Mouse (Mus musculus) NIH3T3 (cell line): ENCODE results near the gene Tbx10.

Experiments used
- DNase-seq: peaks from one replicate; pipeline ENCODE4 v3.0.0-alpha.2; 2012; ENCODE audit warnings: low read depth

The Tbx10 gene

GRCm38 (mm10) chr19:3975866-3976265, 16.7 kb upstream of the Tbx10 start:
- DNase-seq = no peak

- DNase-seq = peak; percentile 96
Measured at GRCm38 (mm10) chr19:3980309-3980708, 12.2 kb upstream of the Tbx10 start.

- no peak for DNase-seq
Measured at GRCm38 (mm10) chr19:3980917-3981316, 11.6 kb upstream of the Tbx10 start.

DNA sequence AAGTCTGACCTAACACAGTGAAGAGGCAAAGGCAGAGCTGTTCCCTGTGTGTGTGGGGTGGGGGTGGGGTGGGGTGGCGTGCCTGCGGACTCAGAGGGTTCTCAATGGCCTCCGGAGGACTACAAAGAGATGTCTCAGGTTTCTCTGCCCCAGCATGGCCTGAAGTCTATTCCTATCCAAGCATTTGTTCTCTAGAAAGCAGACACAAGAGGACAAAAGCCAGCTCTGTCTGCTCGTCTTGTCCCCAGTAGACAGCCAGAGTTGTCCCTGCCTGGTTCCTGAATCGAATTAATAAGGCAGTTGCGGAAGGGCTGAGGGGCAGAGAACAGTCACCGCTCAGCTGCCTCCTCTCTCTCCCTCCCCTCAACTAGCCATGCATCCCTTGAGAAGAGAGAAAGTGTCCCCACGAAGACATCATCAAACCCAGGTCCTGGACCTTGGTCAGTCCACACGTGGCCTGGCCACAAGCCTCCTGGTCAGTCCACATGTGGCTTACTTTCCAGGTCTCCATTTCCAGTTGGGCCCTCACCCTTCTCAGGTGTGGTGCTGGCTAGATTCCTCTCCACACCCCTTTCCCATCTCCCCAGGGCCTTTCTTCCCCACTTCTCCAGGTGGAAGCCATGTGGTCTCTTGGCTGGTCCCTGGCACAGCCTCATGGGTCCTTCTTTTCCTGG, 8.9 kb upstream of the Tbx10 start:
- DNase-seq = no peak

DNA sequence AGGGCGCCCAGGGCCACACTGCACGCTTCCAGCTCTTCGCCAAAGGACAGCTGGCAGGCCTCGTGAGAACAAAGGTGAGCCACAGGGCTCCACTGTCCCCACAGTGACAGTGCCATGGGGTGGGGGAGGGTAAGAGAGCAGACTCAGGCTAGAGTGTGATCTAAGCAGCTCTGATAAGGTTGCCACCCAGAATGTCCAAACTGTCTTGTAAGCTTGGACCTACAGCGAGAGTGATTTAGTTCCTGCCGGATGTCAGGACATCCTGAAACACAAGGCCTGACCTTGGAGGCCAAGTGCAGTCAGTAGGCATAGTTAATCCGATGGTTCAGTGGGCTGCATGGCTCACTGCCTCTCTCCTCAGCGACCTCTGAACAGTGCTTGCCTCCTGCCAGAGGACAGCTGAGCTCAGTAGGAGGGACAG, 7.3 kb upstream of the Tbx10 start:
- no peak for DNase-seq

GRCm38 (mm10) chr19:3986334-3986733, 6.2 kb upstream of the Tbx10 start, which contains the start of gene Acy3:
Gene Acy3, plus strand, starts transcription at chr19:3986570.
- peak; percentile 80 for DNase-seq

GRCm38 (mm10) chr19:3988066-3988465, 4.5 kb upstream of the Tbx10 start:
- DNase-seq = no peak

- DNase-seq = peak; percentile 38
Measured at GRCm38 (mm10) chr19:3988750-3989149, 3.8 kb upstream of the Tbx10 start.

DNA sequence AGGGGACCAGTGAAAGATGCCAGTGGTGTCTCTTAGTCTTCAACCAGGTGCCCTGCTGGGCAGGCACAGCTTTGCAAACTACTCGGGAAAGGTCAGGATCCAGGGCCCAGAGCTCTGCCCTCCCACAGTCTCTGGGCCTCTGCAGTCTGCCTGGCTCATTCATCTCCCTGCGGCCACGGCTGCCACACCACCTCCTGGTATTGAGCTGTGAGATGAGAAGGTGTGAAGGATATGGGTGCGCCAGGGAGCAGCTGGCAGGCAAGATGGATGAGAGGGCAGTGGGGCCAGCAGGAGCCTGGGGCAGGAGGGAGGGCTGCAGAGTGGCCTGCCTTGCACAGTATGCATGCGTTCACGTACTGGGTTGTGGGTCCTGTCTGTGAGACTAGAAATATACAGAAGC, 1.7 kb upstream of the Tbx10 start:
- no peak for DNase-seq

DNA sequence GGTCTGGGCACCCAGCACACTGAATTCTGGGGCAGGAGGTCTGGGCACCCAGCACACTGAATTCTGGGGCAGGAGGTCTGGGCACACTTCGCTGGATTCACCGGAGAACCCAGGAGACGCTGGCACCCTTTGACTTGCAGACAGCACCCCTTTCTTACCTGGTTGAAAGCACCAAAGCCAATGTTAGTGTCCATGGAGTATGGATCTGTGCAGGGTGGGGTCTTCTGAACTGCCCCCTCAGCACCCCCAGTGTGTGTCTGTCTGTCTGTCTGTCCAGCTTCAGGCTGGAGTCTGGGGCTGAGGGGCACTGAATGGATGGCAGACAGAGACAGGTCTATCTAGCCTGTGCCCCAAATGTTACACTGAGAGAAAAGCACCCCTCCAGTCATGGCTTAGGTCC, 990 bp upstream of the Tbx10 start:
- DNase-seq = no peak

DNA sequence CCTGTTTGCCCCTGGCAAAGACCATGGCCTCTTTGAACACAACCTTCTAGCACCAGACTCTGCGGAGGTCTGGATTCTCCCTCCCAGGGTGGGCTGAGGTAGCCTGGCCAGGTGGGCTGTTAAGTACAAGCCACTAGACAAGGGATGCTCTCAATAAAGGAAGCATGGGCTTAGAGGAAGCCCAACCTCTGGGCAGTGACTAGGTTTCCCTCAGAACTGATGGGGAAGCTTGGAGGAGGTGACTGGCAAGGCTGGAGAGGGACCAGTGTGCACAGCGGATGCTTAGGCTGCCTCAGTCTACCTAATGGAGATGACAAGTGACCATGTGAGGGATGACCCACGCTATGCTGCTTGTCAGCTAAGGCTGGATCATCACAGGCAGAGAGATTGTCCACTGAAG, 586 bp upstream of the Tbx10 start:
- DNase-seq = no peak

DNA sequence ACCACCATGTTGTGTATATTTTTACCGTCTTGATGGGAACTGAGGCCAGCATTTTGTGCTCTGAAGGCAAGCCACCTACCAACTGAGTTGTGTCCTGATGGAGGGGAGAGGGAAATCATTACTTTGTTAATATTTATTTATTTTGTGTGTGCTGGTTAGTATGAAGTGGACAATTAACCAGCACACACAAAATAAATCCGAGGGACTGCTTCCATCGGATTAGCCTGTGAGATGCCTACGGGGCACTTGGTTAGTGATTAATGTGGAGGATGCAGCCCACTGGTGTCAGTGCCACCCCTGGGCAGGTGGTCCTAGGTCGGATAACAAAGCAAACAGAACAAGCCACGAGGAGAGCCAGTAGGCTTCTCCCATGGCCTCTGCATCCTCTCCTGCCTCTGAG, 2.4 kb downstream of the Tbx10 start:
- no peak for DNase-seq

GRCm38 (mm10) chr19:3995505-3995904, 3.0 kb downstream of the Tbx10 start:
- DNase-seq = no peak

- DNase-seq = no peak
Measured at GRCm38 (mm10) chr19:3996106-3996505, 3.6 kb downstream of the Tbx10 start.

GRCm38 (mm10) chr19:3996747-3997146, 4.2 kb downstream of the Tbx10 start:
- DNase-seq = no peak

DNA sequence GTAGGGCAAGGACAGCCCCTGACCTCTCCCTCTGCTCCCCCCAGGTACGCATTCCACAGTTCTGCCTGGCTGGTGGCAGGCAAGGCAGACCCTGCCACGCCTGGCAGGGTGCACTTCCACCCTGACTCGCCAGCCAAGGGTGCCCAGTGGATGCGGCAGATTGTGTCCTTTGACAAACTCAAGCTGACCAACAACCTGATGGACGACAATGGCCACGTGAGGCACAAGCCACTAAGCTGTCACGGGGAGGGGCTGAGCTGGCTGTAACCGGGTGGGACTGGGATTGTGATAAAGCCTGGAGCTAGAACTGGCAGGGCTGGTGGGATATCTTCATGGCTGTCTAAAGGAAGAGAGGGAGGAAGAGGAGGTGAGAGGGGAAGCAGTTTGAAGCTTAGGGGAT, 4.7 kb downstream of the Tbx10 start:
- DNase-seq = no peak

DNA sequence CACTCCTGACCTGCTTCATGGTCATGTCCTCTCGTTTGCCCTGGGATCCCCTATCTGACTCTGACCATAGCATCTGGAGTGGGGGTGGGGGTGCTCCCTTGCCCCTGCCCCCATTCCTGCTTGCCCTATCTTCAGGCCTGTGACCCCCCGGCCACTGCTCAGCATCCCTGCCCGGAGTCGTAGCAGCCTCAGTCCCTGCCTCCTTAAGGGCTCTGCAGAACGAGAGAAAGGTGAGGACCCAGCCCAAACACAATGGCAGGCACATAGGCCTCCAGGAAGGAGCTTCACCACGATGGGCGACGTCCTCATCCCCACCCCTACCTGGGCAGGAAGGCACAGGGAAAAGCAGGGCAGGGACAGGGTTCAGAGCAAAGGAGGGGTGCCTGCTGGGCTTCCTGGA, 5.8 kb downstream of the Tbx10 start:
- DNase-seq = no peak

GRCm38 (mm10) chr19:3999121-3999730, 6.7 kb downstream of the Tbx10 start:
- peak; percentile 47 for DNase-seq

- peak; percentile 99 for DNase-seq
Measured at GRCm38 (mm10) chr19:4000119-4000900, 7.8 kb downstream of the Tbx10 start, which contains the start of the genes Nudt8 and Gm49405. Gene Nudt8, plus strand, starts transcription at chr19:4000580. Gene Gm49405, plus strand, starts transcription at chr19:4000626.

DNA sequence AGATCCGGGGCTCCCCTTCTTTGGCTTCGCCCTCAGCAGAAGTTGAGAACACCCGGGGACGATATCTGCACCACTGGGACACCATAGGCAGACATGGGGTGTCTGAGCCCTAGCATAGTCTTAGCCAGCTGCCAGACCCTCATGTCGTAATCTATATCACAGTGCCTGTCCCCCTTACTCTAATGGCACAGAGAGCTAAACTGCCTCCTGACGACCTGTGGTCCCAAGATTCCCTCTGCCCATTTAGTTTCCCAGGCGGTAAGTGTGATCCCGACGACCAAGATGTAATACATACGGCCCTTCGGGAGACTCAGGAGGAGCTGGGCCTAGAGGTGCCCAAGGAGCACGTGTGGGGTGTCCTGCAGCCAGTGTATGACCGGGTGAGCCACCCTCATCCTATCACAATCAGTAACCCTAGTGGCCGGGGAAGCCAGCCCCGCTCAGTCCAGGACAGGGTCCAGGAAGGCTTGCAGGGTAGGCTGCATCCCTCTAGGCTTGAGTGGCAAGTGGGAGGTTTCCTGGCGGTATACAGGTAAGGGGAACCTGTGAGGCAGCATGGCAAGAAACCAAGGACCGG, 8.5 kb downstream of the Tbx10 start:
- peak; percentile 20 for DNase-seq

DNA sequence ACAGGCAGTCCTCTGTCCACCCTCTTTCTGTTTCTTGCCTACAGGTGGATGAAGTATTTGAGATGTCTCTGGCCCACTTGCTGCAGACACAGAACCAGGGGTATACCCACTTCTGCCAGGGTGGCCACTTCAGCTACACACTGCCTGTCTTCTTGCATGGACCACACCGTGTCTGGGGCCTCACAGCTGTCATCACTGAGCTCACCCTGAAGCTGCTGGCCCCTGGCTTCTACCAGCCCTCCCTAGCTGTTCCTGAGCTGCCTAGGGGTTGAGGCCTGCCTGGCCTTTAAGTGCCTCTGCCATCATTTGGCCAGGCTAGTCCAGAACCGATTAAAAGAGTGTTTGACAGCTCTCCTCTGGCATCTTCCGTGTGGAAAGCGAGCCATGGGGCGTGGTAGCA, 9.2 kb downstream of the Tbx10 start:
- DNase-seq = no peak

GRCm38 (mm10) chr19:4003112-4003511, 10.6 kb downstream of the Tbx10 start, which contains the start of gene Doc2g:
Gene Doc2g, plus strand, starts transcription at chr19:4003313.
- DNase-seq = no peak

- DNase-seq = no peak
Measured at GRCm38 (mm10) chr19:4003641-4004040, 11.1 kb downstream of the Tbx10 start.
